Mouse (Mus musculus): ENCODE results near the gene Wdcp.

GRCm38 (mm10) chr12:4813636-4814035 is 29.5 kb upstream of the Wdcp start:
- TF ChIP-seq CTCF (IDR thresholded peaks at IDR 0.05; ENCODE audit: control insufficient read depth, insufficient read depth, low read length) (no peak), POLR2A (IDR thresholded peaks at IDR 0.05; ENCODE audit: borderline replicate concordance, control insufficient read depth, low read depth, low read length) (no peak)
